Mouse (Mus musculus) stomach, postnatal 0 days (tissue): ENCODE data around the gene Ftsj1. TPM values are rescaled to one million over a fixed set of nuclear protein-coding genes. Genes with fewer than 3 reads are reported as not detected.

Experiments
- ATAC-seq: fragments of 200-750 bp; cut with Nextera tagmentation; 2 replicates; pipeline ENCODE4 v1.8.0; 2017; ENCODE audit not compliant: low FRiP score, low TSS enrichment
- DNase-seq: peaks from one replicate; pipeline ENCODE4 v3.0.0-alpha.2; 2016; ENCODE audit warnings: low spot score
- H3K27ac ChIP-seq: fragments of 300-500 bp; sonication (generic); replicated peaks from 2 replicates; pipeline ENCODE4 v1.5.1; 2014; ENCODE audit warnings: mild to moderate bottlenecking, control low read depth
- H3K27me3 ChIP-seq: fragments of 300-500 bp; sonication (generic); 2 replicates; pipeline ENCODE4 v1.6.1; 2014; ENCODE audit warnings: low read length; ENCODE audit not compliant: control insufficient read depth, insufficient read depth
- H3K36me3 ChIP-seq: fragments of 300-500 bp; sonication (generic); 2 replicates; pipeline ENCODE4 v1.6.1; 2014; ENCODE audit warnings: low read length, mixed read lengths; ENCODE audit not compliant: control insufficient read depth, insufficient read depth
- H3K4me1 ChIP-seq: fragments of 300-500 bp; sonication (generic); replicated peaks from 2 replicates; pipeline ENCODE4 v1.6.1; 2014; ENCODE audit warnings: antibody characterized with exemption; ENCODE audit not compliant: control insufficient read depth, insufficient read depth
- H3K4me2 ChIP-seq: fragments of 300-500 bp; sonication (generic); replicated peaks from 2 replicates; pipeline ENCODE4 v1.6.1; 2014; ENCODE audit warnings: low read depth, mild to moderate bottlenecking, control low read depth, moderate library complexity
- H3K4me3 ChIP-seq: fragments of 300-500 bp; sonication (generic); 2 replicates; pipeline ENCODE4 v1.5.1; 2014; ENCODE audit warnings: low read depth, low read length, control low read depth
- H3K9ac ChIP-seq: fragments of 300-500 bp; sonication (generic); 2 replicates; pipeline ENCODE4 v1.6.1; 2014; ENCODE audit warnings: mild to moderate bottlenecking, low read length, control low read depth, mixed read lengths
- H3K9me3 ChIP-seq: fragments of 300-500 bp; sonication (generic); 2 replicates; pipeline ENCODE4 v1.6.1; 2016; ENCODE audit warnings: low read length; ENCODE audit not compliant: control insufficient read depth
- CTCF ChIP-seq: IDR thresholded peaks from 2 replicates; pipeline ENCODE4 v1.5.1; 2016; ENCODE audit warnings: antibody characterized with exemption, low read depth, mild to moderate bottlenecking, moderate library complexity
- EP300 ChIP-seq: optimal IDR thresholded peaks from 2 replicates; pipeline ENCODE3; 2016; ENCODE audit warnings: antibody characterized with exemption
- WGBS: fragments of 180-500 bp; shearing (Covaris S2); extraction: QIAGEN DNeasy Blood & Tissue Kit; methylation state at CpG from one replicate; pipeline ENCODE4 v1.1.7; 2014; 5-methylcytosine and 5-hydroxymethylcytosine counted together
- polyA plus RNA-seq: library from polyadenylated mRNA; unstranded; fragments of >200 nt; fragmentation: Nextera tagmentation; extraction: Ambion mirVana; gene quantifications from 2 replicates; pipeline ENCODE4 v1.2.1, GENCODE M21; 2015

Gene Ftsj1
- polyA plus RNA-seq, 1 experiment from 2014 or later = 20.3 TPM

GRCm38 (mm10) chrX:8248542-8249120 is 3.6 kb downstream of the Ftsj1 start:
- TF ChIP-seq CTCF (no peak), EP300 (no peak)
- Histone ChIP-seq H3K36me3 (no peaks in the 10 kb centered on the region), H3K9ac (no peak overlapping the region), H3K4me3 (no peak overlapping the region), H3K27me3 (no peaks in the 10 kb centered on the region), H3K27ac (no peak overlapping the region), H3K9me3 (no peaks in the 10 kb centered on the region), H3K4me2 (no peak overlapping the region), H3K4me1 (no peaks in the 10 kb centered on the region)
- WGBS = 75% methylated on average over 8 of the region's 8 CpGs
- ATAC-seq (no peak), DNase-seq (no peak)

DNA sequence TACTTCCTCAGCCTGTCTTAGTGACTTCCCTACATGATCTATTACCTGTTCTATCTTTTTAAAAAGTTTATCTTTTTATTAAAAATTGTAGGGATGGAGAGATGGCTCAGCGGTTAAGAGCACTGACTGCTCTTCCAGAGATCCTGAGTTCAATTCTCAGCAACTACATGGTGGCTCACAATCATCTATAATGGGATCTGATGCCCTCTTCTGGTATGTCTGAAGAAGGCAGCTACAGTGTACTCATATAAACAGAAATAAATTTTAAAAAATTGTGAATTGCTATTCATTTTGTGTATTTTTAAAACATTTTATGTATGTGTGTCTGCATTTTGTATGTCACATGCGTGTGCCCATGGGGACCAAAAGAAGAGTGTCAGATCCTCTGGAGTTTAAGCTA is 4.5 kb downstream of the Ftsj1 start:
- ATAC-seq = no peak
- Histone ChIP-seq H3K9me3 (no peaks in the 10 kb centered on the region), H3K27ac (no peak overlapping the region)

DNA sequence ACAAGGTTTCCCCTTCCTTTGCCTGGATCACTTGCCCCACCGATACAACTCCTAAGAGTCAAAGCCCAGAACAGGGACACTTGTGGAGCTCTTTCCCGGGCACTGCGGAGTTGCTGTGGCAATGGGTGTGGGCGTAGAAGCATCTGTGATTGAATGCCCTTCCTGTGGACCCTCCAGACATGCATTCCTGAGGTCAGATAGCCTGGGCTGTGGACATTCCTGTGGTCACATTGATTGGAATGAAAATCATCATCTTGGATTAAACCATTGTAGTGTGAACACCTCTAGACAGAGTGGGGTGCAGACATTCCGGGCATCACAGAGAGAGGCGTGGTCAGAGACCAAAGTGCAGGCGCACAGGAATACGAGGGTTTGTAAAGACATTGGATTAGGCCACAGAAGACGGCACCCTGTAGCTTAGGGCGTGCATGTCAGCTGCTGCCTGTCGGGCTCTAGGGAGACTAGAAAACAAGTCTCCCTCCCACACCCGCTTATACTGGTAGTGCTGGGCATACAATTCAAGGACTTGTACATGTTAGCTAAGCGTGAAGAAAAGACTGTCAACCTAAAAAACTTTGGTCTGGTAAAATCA is 13.3 kb downstream of the Ftsj1 start:
- Histone ChIP-seq H3K9me3 (no peaks in the 10 kb centered on the region), H3K36me3 (no peaks in the 10 kb centered on the region), H3K4me1 (no peaks in the 10 kb centered on the region), H3K27me3 (no peaks in the 10 kb centered on the region), H3K9ac (no peak overlapping the region), H3K27ac (no peak overlapping the region), H3K4me2 (no peak overlapping the region), H3K4me3 (no peak overlapping the region)
- peak; percentile 53; the same call in 1 of the 2 replicates for ATAC-seq
- DNase-seq = peak; percentile 16
- WGBS = 73% methylated on average over 13 of the region's 13 CpGs
- TF ChIP-seq CTCF (no peak), EP300 (no peak)

More for the DNA sequence above, 4.5 kb downstream of the Ftsj1 start:
- TF ChIP-seq CTCF (peak; percentile 59), EP300 (no peak)
- H3K4me3 ChIP-seq = no peak overlapping the region
- WGBS = 84% methylated on average over 2 of the region's 2 CpGs
- no peak overlapping the region for H3K9ac ChIP-seq
- no peaks in the 10 kb centered on the region for H3K27me3 ChIP-seq
- H3K36me3 ChIP-seq = no peaks in the 10 kb centered on the region
- no peaks in the 10 kb centered on the region for H3K4me1 ChIP-seq
- H3K4me2 ChIP-seq = no peak overlapping the region
- DNase-seq = no peak

GRCm38 (mm10) chrX:8236704-8237103 is 15.5 kb downstream of the Ftsj1 start:
- ATAC-seq (no peak), DNase-seq (no peak)
- Histone ChIP-seq H3K27ac (no peak overlapping the region), H3K36me3 (no peaks in the 10 kb centered on the region), H3K4me1 (no peaks in the 10 kb centered on the region), H3K9ac (no peak overlapping the region), H3K27me3 (no peaks in the 10 kb centered on the region), H3K4me3 (no peak overlapping the region), H3K4me2 (no peak overlapping the region), H3K9me3 (no peaks in the 10 kb centered on the region)
- 70% methylated on average over 2 of the region's 2 CpGs for WGBS
- no peak for TF ChIP-seq CTCF
- no peak for TF ChIP-seq EP300

GRCm38 (mm10) chrX:8233602-8234001 is 18.6 kb downstream of the Ftsj1 start:
- H3K4me2 ChIP-seq = no peak overlapping the region
- ATAC-seq (no peak), DNase-seq (no peak)
- no peak overlapping the region for H3K4me3 ChIP-seq
- H3K9ac ChIP-seq = no peak overlapping the region
- TF ChIP-seq EP300 = no peak
- no peak for TF ChIP-seq CTCF
- WGBS = 82% methylated on average over 3 of the region's 3 CpGs
- no peaks in the 10 kb centered on the region for H3K27me3 ChIP-seq
- H3K27ac ChIP-seq = no peak overlapping the region
- no peaks in the 10 kb centered on the region for H3K36me3 ChIP-seq
- no peaks in the 10 kb centered on the region for H3K9me3 ChIP-seq
- H3K4me1 ChIP-seq = no peaks in the 10 kb centered on the region

DNA sequence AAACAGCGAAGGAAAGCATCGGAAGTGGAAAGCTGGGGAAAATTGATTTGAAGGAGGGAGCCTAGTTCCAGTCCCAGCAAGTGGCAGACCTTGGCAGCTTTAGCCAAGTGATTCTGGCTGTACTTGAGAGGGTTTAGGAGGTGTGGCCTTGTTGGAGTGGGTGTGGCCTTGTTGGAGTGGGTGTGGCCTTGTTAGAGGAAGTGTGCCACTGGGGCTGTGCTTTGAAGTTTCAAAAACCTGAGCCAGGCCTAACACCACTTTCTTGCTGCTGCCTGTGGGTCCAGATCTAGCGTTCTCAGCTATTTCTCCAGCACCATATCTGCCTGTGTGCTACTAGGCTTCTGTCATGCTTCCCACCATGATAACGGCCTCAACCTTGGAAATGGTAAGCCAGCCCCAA is 21.9 kb downstream of the Ftsj1 start:
- no peak for TF ChIP-seq EP300
- TF ChIP-seq CTCF = no peak
- H3K9ac ChIP-seq = no peak overlapping the region
- no peak overlapping the region for H3K27ac ChIP-seq
- WGBS = 81% methylated on average over 4 of the region's 4 CpGs
- no peaks in the 10 kb centered on the region for H3K27me3 ChIP-seq
- DNase-seq (no peak), ATAC-seq (no peak)
- no peaks in the 10 kb centered on the region for H3K9me3 ChIP-seq
- H3K4me1 ChIP-seq = no peaks in the 10 kb centered on the region
- H3K4me2 ChIP-seq = no peak overlapping the region
- H3K36me3 ChIP-seq = no peaks in the 10 kb centered on the region
- no peak overlapping the region for H3K4me3 ChIP-seq
